Mouse (Mus musculus): ENCODE measurements at regions not wholly inside any gene's neighbourhood (a gene's known extent, or its start where the extent isn't known, plus 50 kb on each side); places are given as distances from the start of the nearest gene placed in this dataset.
A peak's percentile ranks its signal among the peaks of the same experiment; 100 is the strongest.

DNA sequence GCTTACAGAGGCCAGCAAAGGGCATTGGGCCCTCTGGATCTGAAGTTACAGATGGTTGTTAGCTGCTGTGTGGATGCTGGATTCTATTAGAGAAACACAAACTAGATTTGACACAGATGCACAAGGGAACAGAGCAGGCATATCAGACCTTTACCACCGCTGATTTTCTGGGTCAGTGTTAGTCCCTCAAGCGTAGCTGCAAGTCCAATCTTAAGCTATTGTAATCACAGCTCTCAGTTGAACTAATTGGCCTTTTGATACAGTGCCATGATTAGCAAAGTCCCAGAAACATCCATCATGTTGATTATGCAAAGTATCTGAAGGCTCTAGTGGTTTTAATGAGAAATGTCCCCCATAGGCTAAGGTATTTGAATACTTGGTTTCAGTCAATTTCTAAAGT is 54.2 kb upstream of the Plppr5 start:
- DNase-seq (ENCODE audit: low spot score) = no peak

DNA sequence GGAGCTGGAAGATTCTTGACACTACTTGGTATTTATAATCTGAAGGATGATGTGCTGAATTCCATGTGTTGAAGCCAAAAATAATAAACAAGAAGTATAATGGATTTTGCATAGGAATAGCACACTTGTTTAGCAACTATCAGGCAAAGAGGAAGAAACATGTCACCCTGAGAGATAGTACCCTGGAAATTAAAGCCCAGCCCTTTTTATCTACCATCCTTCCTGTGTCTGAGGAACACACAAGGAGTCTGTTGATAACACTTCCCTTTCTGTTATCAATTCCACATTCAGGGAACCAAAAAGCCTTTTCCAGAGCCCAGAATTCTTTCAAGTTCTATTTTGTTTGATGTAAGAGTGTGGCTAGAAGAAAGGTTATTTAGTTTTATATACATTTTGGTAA is 66.5 kb upstream of the Plppr5 start:
- no peak for DNase-seq (ENCODE audit: low spot score)

DNA sequence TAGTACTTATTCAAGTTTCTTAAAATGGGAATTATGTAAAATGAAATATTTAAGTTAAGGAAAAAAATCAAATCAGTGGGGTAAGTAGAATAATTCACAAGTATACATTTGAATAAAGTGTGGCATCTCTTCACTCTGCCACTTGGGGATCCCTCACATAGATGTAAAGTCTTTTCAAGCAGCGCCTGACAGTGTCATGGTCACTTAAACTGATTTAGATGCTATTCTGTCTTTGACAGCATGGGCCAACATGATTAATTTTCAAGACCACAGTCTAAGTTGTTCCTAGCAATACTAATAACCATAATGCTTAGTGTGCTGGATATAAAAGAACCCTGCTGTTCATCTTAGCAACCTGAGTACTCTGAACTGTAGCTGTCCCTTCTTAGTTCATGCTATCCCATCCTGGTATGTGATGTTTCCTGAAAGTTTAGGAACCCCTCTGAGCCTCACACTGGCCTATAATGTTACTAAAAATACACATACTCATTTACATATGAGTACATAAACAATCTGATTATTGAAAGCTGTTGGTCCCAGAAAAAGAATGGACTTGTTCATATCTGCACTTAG is 68.4 kb upstream of the Plppr5 start:
- no peak for DNase-seq (ENCODE audit: low spot score)

DNA sequence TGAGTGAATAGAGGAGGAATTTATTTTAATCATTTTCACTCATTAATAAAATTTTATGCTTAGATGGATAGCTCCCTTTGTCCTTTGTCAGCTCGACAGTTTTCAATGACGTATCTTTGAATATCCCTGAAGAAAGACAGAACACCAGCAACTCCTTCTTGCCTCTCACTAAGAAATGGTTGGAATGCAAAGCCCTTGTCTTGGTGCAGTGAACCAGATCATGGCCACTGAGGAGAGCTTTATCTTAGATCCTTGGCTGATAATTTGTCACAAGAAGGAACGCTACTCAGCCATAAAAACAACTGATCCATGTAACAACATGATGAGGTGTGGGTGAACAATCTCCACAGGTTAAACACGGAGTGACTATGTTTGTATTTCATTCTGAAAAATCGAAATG is 73.5 kb upstream of the Plppr5 start:
- no peak for DNase-seq (ENCODE audit: low spot score)

DNA sequence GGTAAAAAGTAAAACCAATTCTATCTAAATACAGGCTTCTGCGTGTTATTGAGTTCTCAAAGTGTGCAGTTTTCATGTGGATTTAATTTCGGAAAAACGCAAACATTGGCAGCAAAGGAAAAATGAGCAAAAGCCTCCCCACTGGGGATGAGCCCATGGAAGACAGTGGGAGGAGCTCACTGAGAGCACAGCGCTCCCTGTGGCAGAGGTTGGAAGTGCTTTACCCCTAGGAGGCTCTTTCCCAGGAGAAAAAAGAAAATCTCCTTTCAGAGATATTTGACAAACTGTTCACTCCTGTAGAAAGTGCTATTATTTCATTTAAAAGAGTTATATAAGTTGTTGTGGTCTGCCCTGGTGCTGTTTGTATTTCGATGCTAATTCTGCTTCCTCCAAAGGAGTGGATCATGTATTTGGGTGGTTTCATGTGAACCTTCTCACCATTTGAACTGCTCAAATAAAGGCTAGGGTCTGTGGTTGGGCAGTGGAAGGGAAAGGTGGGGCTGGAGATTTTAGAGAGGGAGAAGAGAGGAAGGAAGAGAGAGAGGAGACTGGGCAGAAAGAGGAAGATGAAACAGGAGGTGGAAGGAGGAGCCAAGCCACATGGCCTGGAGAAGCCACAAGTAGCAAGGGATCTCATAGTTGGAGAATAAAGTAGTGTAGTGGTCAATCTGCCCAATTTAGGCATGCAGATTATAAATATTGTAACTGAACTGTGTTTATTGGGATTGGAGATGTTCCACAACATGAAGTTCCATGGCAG is 76.3 kb upstream of the Plppr5 start:
- no peak for DNase-seq (ENCODE audit: low spot score)

DNA sequence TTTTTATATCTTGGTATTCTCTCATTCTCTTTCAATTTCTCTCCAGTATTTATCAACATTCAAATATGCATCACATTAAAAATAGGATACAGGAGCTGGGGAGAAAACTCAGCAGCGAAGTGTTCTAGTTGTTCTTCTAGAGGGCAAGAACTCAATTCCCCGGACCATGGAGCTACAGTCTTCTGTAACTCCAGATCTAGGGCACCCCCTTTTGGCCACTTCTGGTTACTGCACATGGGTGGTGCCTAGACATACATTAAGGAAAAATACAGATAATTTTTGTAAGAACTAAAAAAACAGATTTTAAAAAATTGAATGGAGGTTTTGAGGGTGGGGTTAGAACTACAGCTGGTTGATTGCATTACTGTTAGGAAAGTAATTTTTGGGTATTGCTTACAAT is 80.5 kb upstream of the Plppr5 start:
- DNase-seq (ENCODE audit: low spot score) = peak; percentile 69

DNA sequence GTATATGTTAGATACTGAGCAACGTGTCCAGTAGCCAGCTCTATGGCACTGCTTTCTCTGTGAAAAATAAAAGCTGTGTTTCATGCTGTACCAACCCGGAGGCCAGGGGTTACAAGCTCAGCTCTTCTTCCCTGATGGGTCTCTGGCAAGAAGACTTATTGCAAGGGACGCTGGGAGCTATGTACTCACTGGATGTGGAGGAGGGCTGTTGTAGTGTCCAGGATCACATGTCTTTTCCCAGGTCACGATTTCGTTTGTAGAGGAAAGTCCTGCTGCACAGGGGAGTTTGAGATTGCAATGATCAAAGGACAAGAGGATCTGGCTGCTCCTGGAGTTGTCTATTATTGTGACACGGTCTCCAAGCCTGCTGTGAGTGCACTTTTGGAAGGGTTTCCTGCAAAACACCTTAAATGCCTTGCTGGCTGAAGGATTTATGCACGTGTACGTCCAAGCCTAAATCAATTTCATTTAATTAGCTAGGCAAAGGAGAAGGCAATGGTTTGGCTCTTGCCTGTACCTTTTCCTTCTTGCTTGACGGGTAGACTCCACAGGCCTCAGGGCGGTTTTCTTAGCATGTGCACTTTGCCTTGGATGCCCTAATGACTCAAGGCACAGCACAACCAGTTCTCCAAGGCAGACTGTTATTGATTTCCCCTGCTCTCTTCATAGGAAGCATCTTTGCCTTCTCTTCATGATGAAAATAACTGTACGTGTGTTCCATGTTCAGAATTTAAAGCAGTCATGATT is 87.2 kb upstream of the Plppr5 start:
- no peak for DNase-seq (ENCODE audit: low spot score)

DNA sequence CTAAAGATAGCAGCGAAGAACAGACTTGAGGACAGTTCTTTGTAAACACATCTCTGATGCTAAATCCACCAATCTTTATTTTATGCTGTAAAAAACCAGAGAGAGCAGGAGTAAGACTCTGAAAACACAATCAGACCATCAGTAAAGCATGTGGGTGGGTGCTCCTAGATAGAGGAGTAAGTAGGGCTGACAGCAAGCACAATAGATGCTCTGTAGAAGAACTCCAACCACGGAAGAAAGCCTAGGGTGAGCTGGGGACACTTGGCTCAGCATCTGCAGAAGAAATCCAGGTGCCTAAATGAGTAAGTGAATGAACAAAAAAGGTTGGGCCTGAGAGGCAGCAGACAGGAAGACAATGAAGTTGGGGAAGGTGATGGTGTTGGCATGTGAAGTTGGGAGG is 88.3 kb upstream of the Plppr5 start:
- no peak for DNase-seq (ENCODE audit: low spot score)

DNA sequence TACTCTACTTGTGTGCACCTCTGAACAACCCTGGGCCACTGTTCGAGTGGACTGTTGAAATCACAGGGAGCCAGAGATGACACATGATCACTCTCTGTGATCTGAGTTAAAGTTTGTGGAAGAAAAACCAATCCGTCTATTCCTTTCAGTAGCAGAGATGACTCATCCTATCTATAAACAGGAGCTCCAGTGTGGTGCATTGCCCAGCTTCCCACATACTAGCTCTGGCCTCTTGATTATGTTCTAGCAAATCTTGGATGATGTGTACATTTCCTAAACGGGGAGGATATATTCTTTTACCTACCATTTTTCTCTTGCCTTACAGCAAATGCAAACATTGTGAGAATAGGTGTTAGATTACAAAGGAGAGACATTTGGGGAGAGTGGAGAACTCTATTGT is 94.5 kb upstream of the Plppr5 start:
- no peak for DNase-seq (ENCODE audit: low spot score)

DNA sequence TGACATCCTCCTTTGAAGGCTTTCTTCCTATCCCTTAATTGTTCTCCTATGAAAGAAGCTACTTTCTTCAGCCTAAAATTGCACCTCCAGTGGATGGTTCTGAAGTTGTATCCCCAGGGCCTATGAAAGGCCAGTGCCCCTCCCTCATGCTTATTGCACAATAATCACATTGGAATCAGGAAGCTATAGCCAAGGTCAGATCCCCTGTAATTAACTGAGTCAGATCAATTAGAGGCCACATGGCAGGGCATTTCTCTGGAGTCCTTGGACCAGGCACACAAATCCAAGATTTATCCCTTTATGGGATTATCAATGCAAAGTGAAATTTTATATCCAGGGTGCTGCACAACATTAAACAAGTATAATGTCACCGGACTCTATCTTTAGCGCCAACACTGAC is 98.8 kb upstream of the Plppr4 start:
- no peak for DNase-seq (ENCODE audit: low spot score)

DNA sequence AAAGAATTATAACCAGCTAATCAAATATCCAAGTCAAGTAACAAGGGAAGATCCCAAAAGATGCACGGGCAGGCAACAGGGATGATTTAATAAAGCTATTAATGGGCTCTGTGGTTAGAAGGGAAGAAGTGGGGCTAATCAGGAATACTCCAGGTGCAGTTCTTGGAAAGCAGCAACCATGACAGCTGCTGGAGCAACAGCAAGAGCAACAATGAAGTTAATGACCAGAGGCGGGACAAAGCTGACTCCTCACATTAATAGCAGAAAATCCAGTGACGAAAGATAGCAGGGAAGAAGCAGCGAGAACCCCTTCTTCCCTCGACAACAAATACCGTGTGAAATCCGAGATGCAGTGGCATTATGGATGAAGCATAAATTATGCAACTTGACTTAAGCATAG is 89.9 kb upstream of the Plppr4 start:
- no peak for DNase-seq (ENCODE audit: low spot score)

DNA sequence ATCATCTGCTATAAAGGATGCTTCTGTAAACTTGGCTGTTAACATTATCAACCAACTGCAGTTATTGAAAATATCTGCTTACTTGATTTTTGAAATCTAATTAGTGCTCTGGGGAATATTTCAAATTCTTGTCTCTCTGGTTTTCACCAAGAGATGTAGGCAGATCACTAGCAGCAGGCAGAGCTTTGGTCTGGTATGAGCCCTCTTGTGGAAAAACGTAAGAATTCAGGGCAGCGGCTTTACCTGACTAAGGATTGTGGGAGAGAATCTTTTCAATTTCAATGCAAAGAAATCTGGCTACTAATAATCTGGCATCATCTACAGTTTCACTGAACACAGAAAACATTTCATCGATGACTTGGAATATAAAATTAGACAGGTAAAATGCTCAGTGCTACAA is 81.2 kb upstream of the Plppr4 start:
- no peak for DNase-seq (ENCODE audit: low spot score)

DNA sequence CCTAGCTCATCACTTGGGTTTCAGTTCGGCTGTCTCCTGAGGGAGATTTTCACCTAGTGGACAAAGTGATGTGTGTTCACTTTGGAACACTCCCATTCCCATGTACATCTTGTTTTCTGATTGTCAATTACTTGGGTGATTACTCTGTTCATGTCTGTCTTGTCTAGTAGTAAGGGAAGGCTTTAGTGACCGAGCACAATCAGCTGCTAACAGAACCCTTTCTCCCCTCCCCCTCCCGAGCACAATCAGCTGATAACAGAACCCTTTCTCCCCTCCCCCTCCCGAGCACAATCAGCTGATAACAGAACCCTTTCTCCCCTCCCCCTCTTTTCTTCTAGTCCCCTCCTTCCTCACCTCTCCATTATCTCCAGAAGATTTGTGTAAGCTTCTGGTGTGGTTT is 79.6 kb upstream of the Plppr4 start:
- DNase-seq (ENCODE audit: low spot score) = no peak

DNA sequence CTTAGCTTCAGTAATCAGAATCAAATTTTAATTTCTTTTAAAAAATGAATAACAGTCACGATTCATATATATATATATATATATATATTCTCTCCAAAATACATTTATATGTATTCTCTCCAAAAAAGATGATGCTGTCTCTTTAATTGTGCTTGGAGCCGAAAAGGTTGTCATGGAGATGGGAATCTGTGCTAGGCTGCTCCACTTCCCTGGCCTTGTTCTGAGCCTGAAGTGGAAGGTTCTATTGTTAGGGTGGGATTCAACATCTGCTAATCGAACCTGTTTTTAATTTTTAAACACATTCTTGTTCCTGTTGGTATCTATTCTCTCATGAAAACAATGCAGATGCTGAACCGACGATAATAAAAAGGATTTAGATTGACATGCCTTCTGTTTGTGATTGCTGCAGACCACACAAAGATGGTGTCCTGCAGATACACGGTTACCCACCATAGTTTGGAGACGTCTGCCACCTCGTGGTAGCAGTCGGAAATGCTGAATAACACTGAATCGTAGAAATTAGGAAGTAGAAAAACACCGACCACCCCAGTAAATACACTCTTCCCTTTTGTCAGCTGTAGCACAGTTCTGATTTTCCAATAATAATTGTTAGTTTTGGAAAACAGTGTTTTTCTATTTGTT is 77.9 kb upstream of the Plppr4 start:
- DNase-seq (ENCODE audit: low spot score) = peak; percentile 87

DNA sequence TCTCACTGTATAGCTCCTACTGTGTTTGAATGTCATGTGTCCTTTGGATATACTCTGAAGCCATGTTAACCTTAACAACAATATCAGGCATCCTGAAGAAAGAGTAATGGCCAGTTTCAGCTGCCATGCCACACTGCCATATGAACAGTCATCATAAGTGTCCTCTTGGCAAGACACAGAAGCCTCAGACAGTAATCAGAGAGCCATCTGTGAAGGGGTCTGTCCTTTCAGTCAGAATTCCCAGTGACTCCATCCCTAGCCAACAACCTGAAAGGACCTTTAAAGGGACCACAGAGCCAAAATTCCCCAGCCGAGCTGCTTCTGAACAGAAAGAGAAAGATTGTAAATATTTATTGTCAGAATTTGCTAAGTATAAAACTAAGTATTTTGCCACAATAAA is 63.9 kb upstream of the Plppr4 start:
- no peak for DNase-seq (ENCODE audit: low spot score)

DNA sequence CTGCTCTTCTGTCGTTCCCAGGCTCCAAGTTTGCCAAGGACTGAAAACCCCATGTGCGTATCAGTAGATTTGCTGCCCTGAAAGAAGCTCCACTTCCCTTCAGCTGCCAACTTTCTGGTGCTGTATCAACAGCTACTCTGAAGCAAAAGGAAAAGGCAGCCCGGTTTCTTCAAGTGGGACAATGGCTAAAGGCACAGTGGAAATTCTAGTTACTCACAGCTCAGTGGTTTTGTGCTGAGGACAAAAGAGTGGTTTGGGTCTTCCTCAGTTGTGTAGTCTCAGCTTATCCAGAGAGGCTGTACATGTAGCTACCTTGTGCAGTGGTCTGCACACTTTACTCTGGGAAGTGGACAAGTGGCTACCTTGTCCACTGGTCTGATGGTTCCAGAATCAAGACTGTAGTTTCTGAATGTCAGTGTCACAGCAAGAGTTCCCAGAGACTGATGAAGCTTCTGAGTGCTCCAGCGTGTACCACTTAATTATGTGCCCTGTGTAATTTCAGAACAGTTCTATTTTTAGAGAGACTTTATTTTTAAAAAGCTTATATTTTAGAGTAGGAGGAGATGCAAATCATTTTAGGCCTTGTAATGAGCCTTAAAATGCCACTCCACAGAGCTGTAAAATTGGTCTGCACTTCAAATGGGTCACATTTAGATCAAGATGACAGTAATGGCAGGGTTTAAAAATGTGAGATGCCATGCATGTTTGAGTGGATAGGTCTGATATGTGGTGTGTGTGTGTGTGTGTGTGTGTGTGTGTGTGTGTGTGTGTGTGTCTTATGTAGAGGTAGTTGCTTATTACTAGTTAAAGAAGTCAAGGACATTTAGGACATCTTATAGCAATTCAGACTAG is 52.4 kb upstream of the Plppr4 start:
- no peak for DNase-seq (ENCODE audit: low spot score)

All from testis, postnatal 10 days (tissue).